ENCODE assay signal across 8 mouse cellular contexts in the genomic region with DNA sequence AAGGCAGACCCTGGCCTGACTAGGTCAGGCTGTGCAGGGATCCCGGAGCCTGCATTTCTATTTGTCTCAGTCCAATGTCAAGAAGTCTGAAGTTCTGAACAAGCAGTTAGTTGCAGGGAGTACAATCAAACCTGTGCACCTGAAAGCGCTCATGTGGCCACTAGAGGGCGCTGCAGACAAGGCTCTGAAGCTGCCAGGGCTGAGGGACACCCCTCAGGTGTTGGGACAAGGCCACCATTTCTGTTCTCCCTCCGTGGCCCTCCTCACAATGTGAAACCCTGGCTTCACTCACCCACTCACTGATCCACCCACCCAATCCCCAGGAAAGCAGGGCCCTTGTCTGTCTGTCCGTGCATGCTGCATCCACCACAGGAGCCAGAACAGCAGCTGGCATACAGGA. TPM values are rescaled to one million over a fixed set of nuclear protein-coding genes. Genes with fewer than 3 reads are reported as not detected.
DNase-seq lines count a peak whose midpoint lies in the region; ATAC-seq and TF ChIP-seq lines count a peak whose summit lies in the region.

No protein-coding gene starts in this region.

- no peaks in the 10 kb centered on the region for H3K27me3 ChIP-seq in forebrain, postnatal 0 days (ENCODE audit: insufficient read depth, low read length)
- H3K27me3 ChIP-seq in hindbrain, embryonic 14.5 days (ENCODE audit: control insufficient read depth, insufficient read depth, low read length): no peaks in the 10 kb centered on the region

- H3K4me2 ChIP-seq in forebrain, postnatal 0 days (ENCODE audit: low read depth): no peak overlapping the region
- no peak overlapping the region for H3K4me2 ChIP-seq in hindbrain, embryonic 14.5 days (replicated peaks)

- no peak overlapping the region for H3K4me3 ChIP-seq in forebrain, postnatal 0 days (ENCODE audit: low read depth, low read length)
- H3K4me3 ChIP-seq in hindbrain, embryonic 14.5 days (replicated peaks; ENCODE audit: low read length): no peak overlapping the region

- DNase-seq in MEL-GATA-1-ER (ENCODE audit: extremely low read depth, low read depth): peak; percentile 31
- DNase-seq in cerebellum, adult 18-20 months: peak; percentile 60 to 70
- DNase-seq in forebrain, postnatal 0 days: peak; percentile 75
- peak; percentile 79 for DNase-seq in hindbrain, embryonic 14.5 days (ENCODE audit: low spot score)
- peak; percentile 64 to 72 for DNase-seq in layer of hippocampus, postnatal 14 days (ENCODE audit: low spot score in 2 of 2)
- peak; percentile 83 for DNase-seq in lung, postnatal 36 days
- DNase-seq in right cerebral cortex, adult 2 months (ENCODE audit: low spot score in 2 of 2): peak; percentile 77 to 78
- DNase-seq in urinary bladder, postnatal 10 days (ENCODE audit: low spot score): peak; percentile 43

- H3K9ac ChIP-seq in forebrain, postnatal 0 days: no peak overlapping the region
- H3K9ac ChIP-seq in hindbrain, embryonic 14.5 days: no peak overlapping the region

- no peaks in the 10 kb centered on the region for H3K4me1 ChIP-seq in forebrain, postnatal 0 days (ENCODE audit: insufficient read depth)
- H3K4me1 ChIP-seq in hindbrain, embryonic 14.5 days (replicated peaks; ENCODE audit: control insufficient read depth, insufficient read depth, low read length): no peaks in the 10 kb centered on the region; the same call in 1 of the 2 replicates

- peak; percentile 59; the same call in 1 of the 2 replicates for ATAC-seq in forebrain, postnatal 0 days
- peak; percentile 44; the same call in 1 of the 2 replicates for ATAC-seq in hindbrain, embryonic 14.5 days (ENCODE audit: low FRiP score)

- no peak overlapping the region for H3K27ac ChIP-seq in forebrain, postnatal 0 days (ENCODE audit: low read depth, low read length)
- no peak overlapping the region for H3K27ac ChIP-seq in hindbrain, embryonic 14.5 days

- 12% methylated on average over 5 of the region's 5 CpGs for WGBS in forebrain, postnatal 0 days
- 19% methylated on average over 5 of the region's 5 CpGs for WGBS in hindbrain, embryonic 14.5 days

- H3K36me3 ChIP-seq in forebrain, postnatal 0 days (ENCODE audit: insufficient read depth): no peaks in the 10 kb centered on the region
- H3K36me3 ChIP-seq in hindbrain, embryonic 14.5 days (replicated peaks; ENCODE audit: control insufficient read depth, insufficient read depth): no peaks in the 10 kb centered on the region

- no peaks in the 10 kb centered on the region for H3K9me3 ChIP-seq in forebrain, postnatal 0 days (ENCODE audit: low read length)
- no peaks in the 10 kb centered on the region for H3K9me3 ChIP-seq in hindbrain, embryonic 14.5 days (ENCODE audit: control insufficient read depth, low read length)

- TF ChIP-seq CTCF in forebrain, postnatal 0 days (IDR thresholded peaks at IDR 0.05; ENCODE audit: low read depth): peak; percentile 90

RNA-seq across cellular contexts. Expression of a gene that starts 57.2 kb away (rescaled TPM):
- total RNA-seq in forebrain, postnatal 0 days (2014; rRNA removed): 0.92 and 1.8 TPM in 2 replicates
- polyA plus RNA-seq in forebrain, postnatal 0 days (2015; fragmentation: Nextera tagmentation; extraction: Ambion mirVana): 0.28 and 0.54 TPM in 2 replicates
- polyA plus RNA-seq in hindbrain, embryonic 14.5 days (2014; fragmentation: Nextera tagmentation; extraction: Ambion mirVana): 0.35 TPM in 2 replicates
- total RNA-seq in layer of hippocampus, postnatal 14 days (2021): 1 to 10 TPM; 1.2 to 2.1 TPM

Comparison
In these comparisons a context has a peak if more than half of its experiments do, and no peak if none do; other contexts are left out.
1. DNase-seq: peak in every context shown above with its lines; median percentile 83 in lung, postnatal 36 days; 79 in hindbrain, embryonic 14.5 days; 78 in right cerebral cortex, adult 2 months; 75 in forebrain, postnatal 0 days; 68 in layer of hippocampus, postnatal 14 days; 65 in cerebellum, adult 18-20 months; 43 in urinary bladder, postnatal 10 days; 31 in MEL-GATA-1-ER.